Mouse (Mus musculus) kidney, adult 9 months (tissue): ENCODE measurements around the gene Lrmp.
A peak's percentile ranks its signal among the peaks of the same experiment; 100 is the strongest.

Experiments
- DNase-seq: peaks from one replicate; pipeline ENCODE4 v3.0.0; 2022

The Lrmp gene

GRCm38 (mm10) chr6:145139776-145140475 is 24.5 kb downstream of the Lrmp start:
- DNase-seq, result no peak

GRCm38 (mm10) chr6:145140706-145141105 is 25.3 kb downstream of the Lrmp start:
- DNase-seq, result no peak

- DNase-seq, result no peak
Observed at GRCm38 (mm10) chr6:145141827-145142226, 26.4 kb downstream of the Lrmp start.

GRCm38 (mm10) chr6:145145173-145145572 is 29.7 kb downstream of the Lrmp start:
- no peak for DNase-seq

GRCm38 (mm10) chr6:145147716-145148115 is 32.3 kb downstream of the Lrmp start:
- DNase-seq, result no peak

- DNase-seq, result no peak
Observed at GRCm38 (mm10) chr6:145149054-145149453, 33.6 kb downstream of the Lrmp start.

- DNase-seq, result no peak
Observed at GRCm38 (mm10) chr6:145158619-145159018, 43.2 kb downstream of the Lrmp start.

GRCm38 (mm10) chr6:145160581-145160980 is 45.1 kb downstream of the Lrmp start:
- no peak for DNase-seq

- no peak for DNase-seq
Observed at GRCm38 (mm10) chr6:145171892-145172606, 56.6 kb downstream of the Lrmp start.

GRCm38 (mm10) chr6:145173781-145174191 is 58.3 kb downstream of the Lrmp start:
- peak; percentile 93 for DNase-seq

- no peak for DNase-seq
Observed at GRCm38 (mm10) chr6:145175571-145175981, 60.1 kb downstream of the Lrmp start.

GRCm38 (mm10) chr6:145176474-145176873 is 61.0 kb downstream of the Lrmp start:
- DNase-seq, result no peak

- DNase-seq, result peak; percentile 56
Observed at GRCm38 (mm10) chr6:145179665-145180064, 64.2 kb downstream of the Lrmp start.

- peak; percentile 35 for DNase-seq
Observed at GRCm38 (mm10) chr6:145182044-145182443, 66.6 kb downstream of the Lrmp start.

GRCm38 (mm10) chr6:145186096-145186495 is 70.6 kb downstream of the Lrmp start:
- DNase-seq, result no peak

GRCm38 (mm10) chr6:145187093-145188088 is 71.9 kb downstream of the Lrmp start:
- DNase-seq, result peak; percentile 26

GRCm38 (mm10) chr6:145193038-145193437 is 77.6 kb downstream of the Lrmp start:
- no peak for DNase-seq

- DNase-seq, result no peak
Observed at GRCm38 (mm10) chr6:145193446-145193845, 78.0 kb downstream of the Lrmp start.

- no peak for DNase-seq
Observed at GRCm38 (mm10) chr6:145197949-145198686, 82.7 kb downstream of the Lrmp start.

GRCm38 (mm10) chr6:145202432-145203125 is 87.1 kb downstream of the Lrmp start:
- DNase-seq, result no peak

GRCm38 (mm10) chr6:145204440-145204839 is 89.0 kb downstream of the Lrmp start:
- DNase-seq, result no peak

GRCm38 (mm10) chr6:145205142-145205541 is 89.7 kb downstream of the Lrmp start:
- DNase-seq, result no peak
